13 mouse cellular contexts compared by ENCODE assay signal in genomic region chr6:135138746-135139145, GRCm38 (mm10). TPM values are rescaled to one million over a fixed set of nuclear protein-coding genes. Genes with fewer than 3 reads are reported as not detected.
DNase-seq lines count a peak whose midpoint lies in the region; ATAC-seq and TF ChIP-seq lines count a peak whose summit lies in the region.
"Had no signal": no experiment of that assay in that cellular context is flagged by ENCODE, and none has a peak within 500 bp of the region (broad histone marks: within the 10 kb centered on the region; RNA-seq: fewer than 3 reads in every experiment).

No protein-coding gene starts in this region.

- H3K4me3 ChIP-seq in kidney, postnatal 0 days (replicated peaks; ENCODE audit: low read depth, low read length): no peak overlapping the region

- ATAC-seq in kidney, postnatal 0 days (replicated peaks; ENCODE audit: low FRiP score, low read depth): no peak
- ATAC-seq in Patski: peak; percentile 53
- ATAC-seq: CD4-positive, CD25-positive, alpha-beta regulatory T cell, adult 4 months had no signal

- H3K4me1 ChIP-seq in kidney, postnatal 0 days (replicated peaks; ENCODE audit: insufficient read depth, low read length): peaks cover 23% of the 10 kb centered on the region

- POLR2A ChIA-PET in Patski (lab: Charles Lee): interaction anchor here (0.6 to 1.1 kb wide), 4 partner anchors 28 to 54 kb away, joined by 3 to 4 read pairs (median 3); no protein-coding TSS in a partner anchor

- no peak overlapping the region; the same call in 1 of the 2 replicates for H3K4me2 ChIP-seq in kidney, postnatal 0 days (ENCODE audit: low read length)
- H3K4me2 ChIP-seq: lung, embryonic 14.5 days had no signal

- H3K9me3 ChIP-seq in kidney, postnatal 0 days (replicated peaks; ENCODE audit: low read length): no peaks in the 10 kb centered on the region

- DNase-seq in gastrocnemius, postnatal 14 days: peak; percentile 45
- DNase-seq in gastrocnemius, postnatal 10 days: no peak
- DNase-seq in kidney, postnatal 0 days (ENCODE audit: low spot score): peak; percentile 65
- DNase-seq in kidney, postnatal 36 days: no peak
- DNase-seq in Patski (ENCODE audit: low read depth, low spot score): peak; percentile 57
- DNase-seq in gastrocnemius, postnatal 25 days: peak; percentile 27
- no peak for DNase-seq in left cerebral cortex, postnatal 36 days (ENCODE audit: low spot score in 2 of 2)
- DNase-seq in cerebellum, postnatal 25 days: no peak
- DNase-seq: cerebellum, adult 11 months had no signal

- H3K36me3 ChIP-seq in kidney, postnatal 0 days (ENCODE audit: insufficient read depth, low read length): no peaks in the 10 kb centered on the region; the same call in 1 of the 2 replicates

- 16% methylated on average over 14 of the region's 14 CpGs for WGBS in kidney, postnatal 0 days

- peak overlapping the region; percentile 52; the same call in 1 of the 2 replicates for H3K27ac ChIP-seq in kidney, postnatal 0 days

- H3K27me3 ChIP-seq in kidney, postnatal 0 days (ENCODE audit: insufficient read depth, low read length): no peaks in the 10 kb centered on the region
- H3K27me3 ChIP-seq in Patski: no peaks in the 10 kb centered on the region

- CTCF ChIA-PET in Patski (lab: Charles Lee): interaction anchor here (1.2 to 2.2 kb wide), 4 partner anchors 37 to 113 kb away, joined by 3 to 8 read pairs (median 4); no protein-coding TSS in a partner anchor

- no peak for TF ChIP-seq CTCF in kidney, postnatal 0 days (IDR thresholded peaks at IDR 0.05; ENCODE audit: low read depth)
- no peak for TF ChIP-seq CTCF in Patski (IDR thresholded peaks at IDR 0.05)

- in situ Hi-C loops in Patski (cut with MboI; ENCODE audit: low pct_unique_long_range_greater_than_20kb): no loop called here

- no peak overlapping the region for H3K9ac ChIP-seq in kidney, postnatal 0 days (ENCODE audit: low read depth, low read length)
- H3K9ac ChIP-seq: lung, embryonic 14.5 days had no signal

- intact Hi-C loops in gastrocnemius, postnatal 14 days (cut with DNase I; ENCODE audit: low total_unique reads): no loop called here
- intact Hi-C loops in left cerebral cortex, postnatal 36 days (cut with DNase I): no loop called here

RNA-seq across cellular contexts. Expression of gene Gprc5d, which starts 20.7 kb away (rescaled TPM):
- total RNA-seq in gastrocnemius, postnatal 14 days (2021): not detected
- total RNA-seq in gastrocnemius, postnatal 10 days (2021): not detected
- polyA plus RNA-seq in kidney, postnatal 0 days (2015; fragmentation: Nextera tagmentation; extraction: Ambion mirVana): 0.08 TPM in 1 of 2 replicates, not detected in the other
- not detected for polyA plus RNA-seq in Patski (2021)
- not detected for total RNA-seq in gastrocnemius, postnatal 25 days (2021)
- not detected for total RNA-seq in left cerebral cortex, postnatal 36 days (2021)
- total RNA-seq: common myeloid progenitor, adult 5-6 weeks; megakaryocyte progenitor cell, adult 5-6 weeks had no signal
- polyA plus RNA-seq: CD4-positive, CD25-positive, alpha-beta regulatory T cell, adult 4 months; lung, embryonic 14.5 days had no signal

RNA-seq across cellular contexts. Expression of gene Fam234b, which starts 59.0 kb away (rescaled TPM):
- total RNA-seq in gastrocnemius, postnatal 14 days (2021): 1 to 10 TPM; 2.5 to 3.1 TPM
- 1 to 10 TPM; 3.0 to 6.9 TPM for total RNA-seq in gastrocnemius, postnatal 10 days (2021)
- 31.8 and 34.8 TPM in 2 replicates for polyA plus RNA-seq in kidney, postnatal 0 days (2015; fragmentation: Nextera tagmentation; extraction: Ambion mirVana)
- polyA plus RNA-seq in Patski (2021): 16.8 TPM
- total RNA-seq in gastrocnemius, postnatal 25 days (2021): 1 to 10 TPM; 3.4 to 3.9 TPM
- 100 to 1,000 TPM; 159 to 171 TPM for total RNA-seq in left cerebral cortex, postnatal 36 days (2021)

RNA-seq across cellular contexts. Expression of gene Hebp1, which starts 59.1 kb away (rescaled TPM):
- 10 to 100 TPM in 1 of 2 experiments, 1 to 10 TPM in 1; 9.7 to 10.3 TPM for total RNA-seq in gastrocnemius, postnatal 14 days (2021)
- total RNA-seq in gastrocnemius, postnatal 10 days (2021): 10 to 100 TPM; 11.5 to 16.8 TPM
- 48.0 and 52.3 TPM in 2 replicates for polyA plus RNA-seq in kidney, postnatal 0 days (2015; fragmentation: Nextera tagmentation; extraction: Ambion mirVana)
- polyA plus RNA-seq in Patski (2021): 5.2 TPM
- 10 to 100 TPM in 1 of 2 experiments, 1 to 10 TPM in 1; 4.8 to 10.2 TPM for total RNA-seq in gastrocnemius, postnatal 25 days (2021)
- total RNA-seq in left cerebral cortex, postnatal 36 days (2021): 10 to 100 TPM; 42.9 to 55.6 TPM

Comparison
In these comparisons a context has a peak if more than half of its experiments do, and no peak if none do; other contexts are left out.
1. DNase-seq: peak in gastrocnemius, postnatal 14 days (single experiment), kidney, postnatal 0 days (single experiment), Patski (single experiment) and gastrocnemius, postnatal 25 days (single experiment); none in gastrocnemius, postnatal 10 days (single experiment), kidney, postnatal 36 days (0 of 2), left cerebral cortex, postnatal 36 days (0 of 2) and cerebellum, postnatal 25 days (0 of 2).
2. RNA of gene Fam234b, which starts 59.0 kb away (total RNA-seq): 159 to 171 TPM in left cerebral cortex, postnatal 36 days; 3.0 to 6.9 TPM in gastrocnemius, postnatal 10 days, 3.4 to 3.9 TPM in gastrocnemius, postnatal 25 days and 2.5 to 3.1 TPM in gastrocnemius, postnatal 14 days; every median in the first group is over 10 times any median in the second.